Mouse (Mus musculus): ENCODE results near the gene Cep112.

- no peak for TF ChIP-seq CTCF (IDR thresholded peaks at IDR 0.05; ENCODE audit: low read depth, low read length)
- TF ChIP-seq EP300 (IDR thresholded peaks at IDR 0.05; ENCODE audit: insufficient read depth, low read depth, low read length) = no peak
- TF ChIP-seq POLR2A (IDR thresholded peaks at IDR 0.05; ENCODE audit: insufficient read depth, low read length) = no peak
These were observed 39.9 kb upstream of the Cep112 start for GRCm38 (mm10) chr11:108384920-108385665.

All from ES-Bruce4 (cell line).